Mouse (Mus musculus): ENCODE data around the gene Rtn4rl2. TPM values are rescaled to one million over a fixed set of nuclear protein-coding genes. Genes with fewer than 3 reads are reported as not detected.

Gene Rtn4rl2
- polyA plus RNA-seq, 1 experiment from 2014 or later: 0.91 TPM

DNA sequence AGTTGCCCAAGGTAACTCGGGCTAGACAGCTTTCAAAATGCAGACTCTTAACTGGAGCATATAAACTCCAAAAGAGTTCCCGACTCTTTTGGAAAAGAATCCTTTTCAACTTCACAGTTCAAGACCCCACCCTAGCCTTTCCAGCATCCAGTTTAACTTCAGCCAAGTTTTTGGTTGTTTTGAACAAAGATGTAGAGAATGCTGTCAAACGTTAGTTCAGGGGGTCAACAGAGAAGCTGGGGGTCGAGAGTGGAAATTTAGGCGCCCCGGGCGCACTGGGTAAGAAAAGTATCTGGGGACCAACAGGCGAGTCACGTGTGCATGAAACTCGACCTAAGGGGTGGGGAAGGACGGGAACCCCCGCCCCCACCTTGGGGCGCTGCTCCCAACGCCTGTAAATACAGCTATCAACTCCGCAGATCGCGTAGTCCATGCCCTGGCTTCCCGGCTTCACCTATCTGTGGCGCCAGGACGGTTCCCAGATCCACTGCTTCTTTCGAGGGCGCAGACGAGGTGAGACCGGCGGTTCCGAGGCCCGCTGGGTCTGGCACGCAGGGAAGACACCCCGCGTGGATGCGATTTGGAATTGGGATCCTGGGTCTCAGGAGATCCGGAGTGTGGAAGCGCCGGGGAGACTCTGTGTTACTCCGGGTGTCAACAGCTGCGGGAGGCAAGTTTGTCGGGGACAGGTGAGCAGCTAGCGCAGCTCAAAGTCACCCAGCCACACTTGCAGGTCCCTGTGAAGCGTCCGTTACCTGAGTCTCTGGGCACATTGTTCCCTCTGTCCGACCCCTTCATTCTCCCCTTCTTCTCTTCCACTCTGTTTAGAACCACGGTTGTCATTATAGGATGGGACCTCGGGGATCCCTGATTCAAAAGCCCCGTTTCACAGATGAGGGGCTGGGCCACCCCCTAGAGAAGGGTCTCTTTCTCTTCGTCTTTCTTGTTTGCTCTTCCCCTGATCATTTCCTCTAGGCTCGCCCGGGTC lies 47.2 kb downstream of the Rtn4rl2 start:
- Histone ChIP-seq H3K4me1 (peaks cover 22% of the 10 kb centered on the region), H3K9ac (peak overlapping the region; percentile 84), H3K27me3 (replicated peaks) (no peaks in the 10 kb centered on the region), H3K9me3 (no peaks in the 10 kb centered on the region), H3K27ac (peak overlapping the region; percentile 91), H3K4me3 (replicated peaks) (peak overlapping the region; percentile 70), H3K36me3 (no peaks in the 10 kb centered on the region), H3K4me2 (peak overlapping the region; percentile 90)
- under 1% methylated on average over 47 of the region's 47 CpGs for WGBS
- peak; percentile 32; the same call in 1 of the 2 replicates for ATAC-seq (ENCODE audit: insufficient read depth, low FRiP score, low read depth)

DNA sequence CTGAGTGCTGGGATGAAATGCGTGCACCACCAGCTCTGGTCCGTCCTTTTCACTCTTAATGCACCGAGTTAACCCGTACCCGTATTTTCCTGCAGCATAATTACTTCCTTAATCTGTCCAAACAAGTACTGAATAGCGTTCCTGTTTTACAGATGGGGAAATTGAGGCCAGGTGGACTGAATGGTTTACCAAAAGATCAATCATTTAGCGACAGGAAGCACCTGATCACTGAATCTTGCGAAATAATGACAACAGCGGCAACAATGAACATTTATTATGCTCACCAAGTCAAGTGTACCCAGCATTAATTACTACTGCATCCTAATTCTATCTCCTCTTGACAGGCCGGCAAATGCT lies 47.9 kb downstream of the Rtn4rl2 start, which contains the start of gene Slc43a1:
Gene Slc43a1, plus strand, starts transcription at position 258 of the 357 bp plus-strand sequence.
- no peak for ATAC-seq (ENCODE audit: insufficient read depth, low FRiP score, low read depth)
- H3K4me3 ChIP-seq (replicated peaks): peak within 1 kb of the TSS; percentile 70
- peak within 1 kb of the TSS; percentile 91 for H3K27ac ChIP-seq
- H3K4me2 ChIP-seq: peak within 1 kb of the TSS; percentile 90
- no peaks in the 10 kb centered on the region for H3K27me3 ChIP-seq (replicated peaks)
- H3K9me3 ChIP-seq: no peaks in the 10 kb centered on the region
- no peaks in the 10 kb centered on the region for H3K36me3 ChIP-seq
- H3K9ac ChIP-seq: peak within 1 kb of the TSS; percentile 84
- WGBS: 27% methylated on average over 10 of the region's 10 CpGs
- H3K4me1 ChIP-seq: peaks cover 22% of the 10 kb centered on the region

DNA sequence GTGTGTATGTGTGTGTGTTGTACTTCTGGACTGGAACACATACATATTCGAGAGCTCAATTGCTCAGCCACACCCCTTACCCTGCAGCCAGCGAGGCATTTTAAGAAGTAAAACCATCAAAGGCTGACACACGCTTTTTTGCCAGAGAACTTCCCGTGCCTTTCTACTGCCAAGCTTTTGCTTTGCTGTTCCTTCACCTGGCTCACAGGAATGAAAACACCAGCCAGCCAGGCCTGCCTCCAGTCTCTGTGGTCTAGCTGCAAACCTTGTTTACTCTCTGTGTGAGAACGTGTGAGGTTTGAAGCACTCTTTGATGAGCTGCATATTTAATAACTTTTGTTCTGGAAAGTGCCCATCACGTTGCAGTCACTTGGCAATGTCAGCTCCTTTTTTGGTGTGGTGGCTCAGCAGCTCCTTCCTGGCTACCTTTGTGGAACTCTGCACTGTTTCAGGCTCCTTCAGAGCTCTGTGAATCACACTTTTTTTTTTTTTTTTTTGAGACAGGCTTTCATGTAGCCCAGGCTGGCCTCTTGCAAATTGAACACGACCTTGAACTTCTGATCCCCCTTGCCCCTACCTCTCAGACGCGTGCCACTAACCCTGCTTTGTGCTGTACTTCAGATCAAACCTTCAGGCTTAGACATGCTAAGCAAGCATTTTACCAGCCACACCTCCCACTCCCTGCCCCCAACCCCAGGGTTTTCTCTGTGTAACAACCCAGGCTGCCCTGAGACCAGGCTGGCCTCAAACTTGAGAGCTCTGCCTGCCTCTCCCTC lies 48.5 kb downstream of the Rtn4rl2 start:
- no peaks in the 10 kb centered on the region for H3K27me3 ChIP-seq (replicated peaks)
- no peaks in the 10 kb centered on the region for H3K36me3 ChIP-seq
- H3K4me2 ChIP-seq: peak overlapping the region; percentile 90; the same call in 1 of the 2 replicates
- 32% methylated on average over 9 of the region's 9 CpGs for WGBS
- no peak overlapping the region for H3K9ac ChIP-seq
- ATAC-seq (ENCODE audit: insufficient read depth, low FRiP score, low read depth): no peak
- no peaks in the 10 kb centered on the region for H3K9me3 ChIP-seq
- no peak overlapping the region for H3K4me3 ChIP-seq (replicated peaks)
- peaks cover 22% of the 10 kb centered on the region for H3K4me1 ChIP-seq
- no peak overlapping the region for H3K27ac ChIP-seq

DNA sequence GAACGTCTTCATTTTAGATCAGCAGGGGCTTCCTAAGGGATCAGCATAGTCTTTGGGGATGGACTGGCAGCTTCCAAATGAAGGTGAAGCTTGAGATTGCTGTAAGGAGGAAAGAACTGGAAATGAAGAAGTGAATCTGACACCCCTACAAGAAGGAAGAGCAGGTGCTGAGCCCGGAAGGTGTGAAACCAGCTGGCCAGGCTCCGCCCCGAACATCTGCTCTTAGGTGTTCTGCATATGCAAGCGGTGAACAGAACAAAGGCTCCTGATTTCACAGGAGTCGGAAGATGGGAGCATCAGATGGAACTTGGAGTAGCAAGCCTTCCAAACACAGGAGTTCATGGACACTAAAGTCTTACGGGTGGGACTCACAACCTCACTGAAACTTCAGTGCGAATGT lies 49.4 kb downstream of the Rtn4rl2 start:
- 51% methylated on average over 8 of the region's 8 CpGs for WGBS
- Histone ChIP-seq H3K36me3 (no peaks in the 10 kb centered on the region), H3K27me3 (replicated peaks) (no peaks in the 10 kb centered on the region), H3K4me3 (replicated peaks) (no peak overlapping the region), H3K9ac (no peak overlapping the region), H3K9me3 (no peaks in the 10 kb centered on the region), H3K4me2 (no peak overlapping the region), H3K27ac (no peak overlapping the region), H3K4me1 (peaks cover 22% of the 10 kb centered on the region)
- no peak for ATAC-seq (ENCODE audit: insufficient read depth, low FRiP score, low read depth)

DNA sequence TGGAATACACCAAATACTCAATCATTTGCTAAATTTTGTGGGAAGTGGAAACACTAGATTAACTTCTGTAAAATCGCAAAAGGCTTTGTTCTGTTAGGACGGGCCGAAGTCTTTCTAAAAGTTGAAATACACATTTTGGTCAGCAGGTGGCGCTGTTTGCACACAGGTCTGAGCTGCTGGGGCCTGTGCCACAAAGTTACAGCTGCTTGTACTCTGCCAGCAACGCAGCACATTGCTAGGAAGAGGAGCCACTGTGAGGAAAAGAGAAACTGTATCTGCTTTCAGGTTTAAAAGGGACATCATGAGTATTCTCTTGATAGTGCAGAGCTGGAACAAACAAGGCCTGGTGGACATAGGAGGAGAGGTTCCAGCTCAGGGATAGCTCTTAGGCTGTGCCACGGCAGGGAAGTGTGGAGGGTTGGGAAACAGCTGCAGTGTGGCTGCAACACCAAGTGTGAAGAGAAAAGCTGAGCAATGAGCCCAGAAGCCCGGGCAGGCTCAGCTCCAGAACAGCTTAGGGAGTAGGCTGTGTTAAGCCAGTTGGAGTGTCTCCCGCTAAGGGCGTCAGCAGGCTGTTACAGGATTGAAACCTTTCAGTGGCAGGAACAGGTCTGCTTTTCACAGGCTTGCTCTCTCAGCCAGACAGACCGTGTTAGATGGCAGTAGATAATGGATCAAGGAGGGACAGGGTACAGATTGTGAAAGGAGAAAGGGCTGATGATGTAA lies 54.7 kb downstream of the Rtn4rl2 start:
- whole genome bisulfite sequencing: 22% methylated on average over 10 of the region's 10 CpGs
- Histone ChIP-seq H3K4me3 (replicated peaks) (no peak overlapping the region), H3K9me3 (no peaks in the 10 kb centered on the region), H3K4me2 (0 out of 2 replicates have a peak overlapping the region, but pooled peaks have one; percentile 19), H3K27me3 (replicated peaks) (no peaks in the 10 kb centered on the region), H3K9ac (no peak overlapping the region; the same call in 1 of the 2 replicates), H3K4me1 (peaks cover 9% of the 10 kb centered on the region; the same call in 1 of the 2 replicates), H3K36me3 (0 out of 2 replicates have a peak, but pooled peaks cover 3% of the 10 kb centered on the region), H3K27ac (peak overlapping the region; percentile 82)
- peak; percentile 70 for ATAC-seq (ENCODE audit: insufficient read depth, low FRiP score, low read depth)

DNA sequence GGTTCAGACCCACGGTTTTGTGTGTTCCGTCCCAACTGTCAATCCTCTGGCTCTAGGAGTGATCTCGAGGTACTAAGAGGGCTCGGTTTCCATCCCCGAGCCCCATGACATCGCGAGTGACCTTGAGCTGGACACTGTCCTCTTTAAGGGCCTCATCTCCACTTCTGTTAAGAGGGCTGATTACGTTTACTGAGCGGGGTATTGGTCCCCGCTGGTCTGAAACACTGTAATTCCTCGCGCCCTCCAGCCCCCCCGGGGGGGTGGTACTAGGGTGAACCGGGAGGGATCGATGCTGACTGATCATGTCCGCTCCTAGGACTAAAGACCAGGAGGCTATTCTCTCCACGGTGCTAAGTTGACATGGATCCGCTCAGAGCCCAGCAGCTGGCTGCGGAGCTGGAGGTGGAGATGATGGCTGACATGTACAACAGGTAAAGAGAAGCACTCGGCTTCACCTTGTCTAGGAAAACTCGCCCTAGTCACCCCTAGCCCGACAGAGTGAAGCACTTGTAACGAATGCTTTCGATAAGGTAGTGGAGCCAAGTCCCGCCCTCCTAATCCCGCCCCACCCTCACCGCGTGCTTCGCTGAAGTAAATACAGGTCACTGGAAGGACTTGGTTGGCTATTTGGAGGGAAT lies 59.1 kb downstream of the Rtn4rl2 start:
- ATAC-seq (ENCODE audit: insufficient read depth, low FRiP score, low read depth): peak; percentile 54
- WGBS: under 1% methylated on average over 29 of the region's 29 CpGs
- H3K4me3 ChIP-seq (replicated peaks): peak overlapping the region; percentile 92
- H3K27ac ChIP-seq: peak overlapping the region; percentile 13; the same call in 1 of the 2 replicates
- no peaks in the 10 kb centered on the region for H3K9me3 ChIP-seq
- peak overlapping the region; percentile 46 for H3K9ac ChIP-seq
- 0 out of 2 replicates have a peak, but pooled peaks cover 3% of the 10 kb centered on the region for H3K36me3 ChIP-seq
- peak overlapping the region; percentile 92 for H3K4me2 ChIP-seq
- H3K4me1 ChIP-seq: peaks cover 9% of the 10 kb centered on the region; the same call in 1 of the 2 replicates
- H3K27me3 ChIP-seq (replicated peaks): no peaks in the 10 kb centered on the region

DNA sequence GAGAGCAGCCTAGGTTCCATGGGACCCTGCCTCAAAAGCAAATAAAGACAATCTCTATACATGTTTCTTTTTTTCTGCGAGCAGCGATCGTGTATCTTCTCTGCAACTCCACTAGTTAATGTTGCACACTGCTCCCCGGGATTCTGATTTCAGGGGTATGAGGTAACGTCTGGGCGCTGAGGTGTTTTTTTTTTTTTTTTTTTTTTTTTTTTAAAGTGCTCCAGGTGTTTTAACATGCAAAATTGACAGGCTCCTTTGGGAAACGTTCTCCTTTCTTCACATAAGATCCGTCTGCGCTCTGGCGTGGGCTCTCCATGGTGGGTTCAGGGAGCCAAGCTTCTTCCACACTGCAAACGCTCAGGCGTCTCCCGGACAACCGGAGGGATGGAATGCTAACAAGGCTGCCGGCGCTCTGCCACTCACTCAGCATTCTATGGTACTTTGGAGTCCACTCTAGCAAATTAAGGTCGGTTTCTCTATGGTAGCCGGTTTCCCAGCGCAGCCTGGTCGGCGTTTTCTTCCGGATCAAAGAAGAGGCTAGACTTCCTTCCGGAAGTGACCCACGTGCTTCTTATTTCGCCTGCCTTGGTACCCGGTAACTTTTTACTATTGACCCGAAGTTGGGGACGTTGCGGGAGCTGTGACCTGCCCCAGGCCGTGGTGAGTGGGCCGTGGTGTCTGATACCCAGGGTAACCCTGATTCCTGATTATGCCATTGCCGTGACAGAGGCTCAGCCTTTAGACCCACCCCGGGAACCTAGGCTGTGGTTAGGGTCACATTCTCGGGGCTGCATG lies 59.8 kb downstream of the Rtn4rl2 start, which contains the start of gene Timm10:
Gene Timm10, plus strand, starts transcription at position 510 of the 795 bp plus-strand sequence.
- H3K27me3 ChIP-seq (replicated peaks): no peaks in the 10 kb centered on the region
- peak within 1 kb of the TSS; percentile 13; the same call in 1 of the 2 replicates for H3K27ac ChIP-seq
- peak; percentile 86 for ATAC-seq (ENCODE audit: insufficient read depth, low FRiP score, low read depth)
- 0 out of 2 replicates have a peak, but pooled peaks cover 3% of the 10 kb centered on the region for H3K36me3 ChIP-seq
- WGBS: 0% methylated on average over 34 of the region's 34 CpGs
- peak within 1 kb of the TSS; percentile 92 for H3K4me2 ChIP-seq
- H3K4me1 ChIP-seq: 0 out of 2 replicates have a peak, but pooled peaks cover 3% of the 10 kb centered on the region
- H3K9ac ChIP-seq: peak within 1 kb of the TSS; percentile 46
- no peaks in the 10 kb centered on the region for H3K9me3 ChIP-seq
- peak within 1 kb of the TSS; percentile 92 for H3K4me3 ChIP-seq (replicated peaks)

DNA sequence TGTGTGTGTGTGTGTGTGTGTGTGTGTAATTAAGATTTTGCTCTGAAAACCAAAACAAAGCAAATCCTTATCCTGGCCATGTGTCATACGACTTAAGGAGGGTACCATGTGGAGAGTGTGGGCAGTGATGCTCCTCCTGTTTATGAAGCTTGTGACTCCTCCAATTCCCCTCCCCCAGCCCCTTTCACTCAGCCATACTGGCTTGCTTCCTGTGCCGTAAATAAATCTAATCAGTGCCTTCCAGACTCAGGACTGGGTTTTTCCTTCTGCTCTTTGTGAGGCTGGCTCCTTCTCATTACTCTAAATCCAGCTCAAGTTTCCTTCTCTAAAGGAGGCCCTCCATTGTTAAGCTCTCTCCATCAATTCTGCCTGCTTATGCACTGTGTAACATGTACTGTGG lies 63.3 kb downstream of the Rtn4rl2 start:
- no peak overlapping the region for H3K4me3 ChIP-seq (replicated peaks)
- 26% methylated on average over 2 of the region's 2 CpGs for WGBS
- H3K4me2 ChIP-seq: no peak overlapping the region
- H3K27me3 ChIP-seq (replicated peaks): 0 out of 2 replicates have a peak, but pooled peaks cover 4% of the 10 kb centered on the region
- 0 out of 2 replicates have a peak, but pooled peaks cover 3% of the 10 kb centered on the region for H3K4me1 ChIP-seq
- H3K9ac ChIP-seq: no peak overlapping the region
- H3K36me3 ChIP-seq: no peaks in the 10 kb centered on the region
- no peak for ATAC-seq (ENCODE audit: insufficient read depth, low FRiP score, low read depth)
- no peak overlapping the region for H3K27ac ChIP-seq
- H3K9me3 ChIP-seq: no peaks in the 10 kb centered on the region

DNA sequence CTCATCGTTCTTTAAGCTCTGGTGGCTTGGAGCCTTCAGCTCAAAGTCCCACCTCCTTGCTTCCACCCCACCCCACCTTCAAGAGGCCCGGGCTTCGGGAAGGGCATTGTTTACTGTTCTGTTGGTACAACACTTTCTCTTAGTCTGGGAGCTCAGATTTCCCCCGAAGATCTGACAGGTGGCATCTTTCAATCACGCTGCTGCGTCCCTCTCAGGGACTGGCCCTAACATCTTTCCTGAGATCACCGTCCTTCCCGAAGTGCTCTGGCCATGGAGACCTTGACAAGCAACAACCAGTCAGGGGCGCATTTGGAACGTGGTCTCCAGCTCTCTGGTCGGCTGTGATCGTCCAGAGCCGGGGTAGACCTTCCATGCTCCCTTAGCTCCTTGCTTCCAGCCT lies 64.0 kb downstream of the Rtn4rl2 start, which contains the start of gene Smtnl1:
Gene Smtnl1, minus strand, starts transcription at position 101 of the 400 bp plus-strand sequence.
- Histone ChIP-seq H3K27me3 (replicated peaks) (0 out of 2 replicates have a peak, but pooled peaks cover 4% of the 10 kb centered on the region), H3K4me1 (no peaks in the 10 kb centered on the region), H3K4me2 (no peak within 1 kb of the TSS), H3K4me3 (replicated peaks) (no peak within 1 kb of the TSS), H3K36me3 (no peaks in the 10 kb centered on the region), H3K9me3 (no peaks in the 10 kb centered on the region), H3K27ac (no peak within 1 kb of the TSS), H3K9ac (no peak within 1 kb of the TSS)
- ATAC-seq (ENCODE audit: insufficient read depth, low FRiP score, low read depth): no peak
- 43% methylated on average over 13 of the region's 13 CpGs for WGBS

All from stomach, embryonic 15.5 days (tissue).